Mouse (Mus musculus) WW6 (cell line): ENCODE data around the gene Ripor3.

Experiments used
- DNase-seq: peaks from one replicate; pipeline ENCODE4 v3.0.0-alpha.2; 2013; ENCODE audit warnings: low read depth, low spot score

Ripor3 gene

GRCm38 (mm10) chr2:167931985-167932726 is 78.3 kb downstream of the Ripor3 start, which contains the start of gene Ptpn1:
Gene Ptpn1 (plus strand): TSS chr2:167932057.
- peak; percentile 89 for DNase-seq

GRCm38 (mm10) chr2:167930975-167931374 is 79.4 kb downstream of the Ripor3 start:
- DNase-seq: no peak
